In genomic region chr9:56832900-56833299, GRCm38 (mm10) we compare ENCODE assay signal across 13 mouse cellular contexts. TPM values are rescaled to one million over a fixed set of nuclear protein-coding genes. Genes with fewer than 3 reads are reported as not detected.
DNase-seq lines count a peak whose midpoint lies in the region; ATAC-seq and TF ChIP-seq lines count a peak whose summit lies in the region.
"Had no signal": no experiment of that assay in that cellular context is flagged by ENCODE, and none has a peak within 500 bp of the region (broad histone marks: within the 10 kb centered on the region; RNA-seq: fewer than 3 reads in every experiment).

No protein-coding gene starts in this region.

- no peak overlapping the region for H3K9ac ChIP-seq in heart, embryonic 11.5 days (ENCODE audit: low read depth, low read length)
- H3K9ac ChIP-seq: limb, embryonic 13.5 days had no signal

- H3K27me3 ChIP-seq in heart, embryonic 11.5 days (ENCODE audit: control insufficient read depth, insufficient read depth, low read length) = peaks cover 11% of the 10 kb centered on the region

- peak overlapping the region; percentile 39 for H3K4me2 ChIP-seq in heart, embryonic 11.5 days
- H3K4me2 ChIP-seq: limb, embryonic 13.5 days had no signal

- no peak for TF ChIP-seq POLR2A in lung, adult 2 months (IDR thresholded peaks at IDR 0.05; ENCODE audit: borderline replicate concordance, extremely low read depth, low read depth, low read length)

- WGBS in heart, embryonic 11.5 days (ENCODE audit: insufficient replicate concordance) = 13% methylated on average over 6 of the region's 6 CpGs
- WGBS in lung, adult 2 months = 21% methylated on average over 6 of the region's 6 CpGs

- H3K9me3 ChIP-seq in heart, embryonic 11.5 days (replicated peaks; ENCODE audit: control insufficient read depth, low read length) = no peaks in the 10 kb centered on the region
- H3K9me3 ChIP-seq: limb, embryonic 13.5 days had no signal

- no peak for DNase-seq in heart, postnatal 14 days
- peak; percentile 7 for DNase-seq in lung, postnatal 14 days
- no peak for DNase-seq in lung, adult 2 months
- DNase-seq in heart, postnatal 10 days = peak; percentile 30 to 45
- DNase-seq in right cerebral cortex, postnatal 25 days = peak; percentile 24
- DNase-seq in cerebellum, adult 9-10 months = no peak
- DNase-seq: adrenal gland, adult 8-10 months; kidney, adult 9 months had no signal

- intact Hi-C loops in heart, postnatal 14 days (cut with DNase I) = no loop called here
- intact Hi-C loops in heart, postnatal 10 days (cut with DNase I) = no loop called here

- H3K27ac ChIP-seq in heart, embryonic 11.5 days (ENCODE audit: low read depth, low read length) = 0 out of 2 replicates have a peak overlapping the region, but pooled peaks have one; percentile 6
- H3K27ac ChIP-seq: heart, adult 2 months; limb, embryonic 13.5 days had no signal

- no peak for TF ChIP-seq CTCF in lung, adult 2 months (IDR thresholded peaks at IDR 0.05; ENCODE audit: insufficient read depth, low read length)

- H3K4me3 ChIP-seq in heart, embryonic 11.5 days (ENCODE audit: low read depth, low read length) = no peak overlapping the region
- no peak overlapping the region for H3K4me3 ChIP-seq in lung, adult 2 months (replicated peaks; ENCODE audit: extremely low read depth, low read depth, low read length)
- H3K4me3 ChIP-seq: erythroblast, embryonic 14.5 days; heart, adult 2 months; limb, embryonic 13.5 days had no signal

- no peak for ATAC-seq in heart, embryonic 11.5 days (replicated peaks; ENCODE audit: insufficient number of reproducible peaks, low FRiP score, low TSS enrichment)
- ATAC-seq: Patski had no signal

- no peaks in the 10 kb centered on the region for H3K36me3 ChIP-seq in heart, embryonic 11.5 days (ENCODE audit: control insufficient read depth, insufficient read depth, low read length)
- H3K36me3 ChIP-seq: limb, embryonic 13.5 days had no signal

- H3K4me1 ChIP-seq in heart, embryonic 11.5 days (ENCODE audit: control insufficient read depth, insufficient read depth, low read length) = peaks cover 34% of the 10 kb centered on the region
- no peaks in the 10 kb centered on the region for H3K4me1 ChIP-seq in lung, adult 2 months (ENCODE audit: control insufficient read depth, insufficient read depth, low read length)

RNA-seq across cellular contexts. Expression of gene Odf3l1, which starts 31.6 kb away (rescaled TPM):
- 0.82 and 0.87 TPM in 2 replicates for polyA plus RNA-seq in heart, embryonic 11.5 days (2014; fragmentation: Nextera tagmentation; extraction: Ambion mirVana)
- total RNA-seq in heart, postnatal 14 days (2021) = not detected
- 1.7 and 1.8 TPM in 2 replicates for polyA plus RNA-seq in lung, adult 2 months (2012; rRNA removed)
- total RNA-seq in heart, postnatal 10 days (2021) = under 1 TPM in 1 of 2 experiments, not detected in 1; 0.32 TPM
- total RNA-seq: heart, adult 2 months had no signal
- polyA plus RNA-seq: erythroblast, embryonic 14.5 days; Patski had no signal

RNA-seq across cellular contexts. Expression of gene Cspg4, which starts 31.9 kb away (rescaled TPM):
- polyA plus RNA-seq in heart, embryonic 11.5 days (2014; fragmentation: Nextera tagmentation; extraction: Ambion mirVana) = 18.6 and 22.0 TPM in 2 replicates
- 10 to 100 TPM; 26.1 to 28.4 TPM for total RNA-seq in heart, postnatal 14 days (2021)
- 19.5 and 21.2 TPM in 2 replicates for polyA plus RNA-seq in lung, adult 2 months (2012; rRNA removed)
- 10 to 100 TPM; 42.6 to 43.4 TPM for total RNA-seq in heart, postnatal 10 days (2021)
- polyA plus RNA-seq: erythroblast, embryonic 14.5 days had no signal

RNA-seq across cellular contexts. Expression of gene Lingo1, which starts 36.6 kb away (rescaled TPM):
- 2.2 and 2.4 TPM in 2 replicates for polyA plus RNA-seq in heart, embryonic 11.5 days (2014; fragmentation: Nextera tagmentation; extraction: Ambion mirVana)
- total RNA-seq in heart, postnatal 14 days (2021) = 1 to 10 TPM; 1.4 TPM
- polyA plus RNA-seq in lung, adult 2 months (2012; rRNA removed) = 4.4 and 6.8 TPM in 2 replicates
- total RNA-seq in heart, postnatal 10 days (2021) = 1 to 10 TPM; 2.1 to 2.3 TPM
- polyA plus RNA-seq: erythroblast, embryonic 14.5 days had no signal

Comparison
In these comparisons a context has a peak if more than half of its experiments do, and no peak if none do; other contexts are left out.
1. DNase-seq: peak in lung, postnatal 14 days (single experiment), heart, postnatal 10 days (2 of 2) and right cerebral cortex, postnatal 25 days (single experiment); none in heart, postnatal 14 days (0 of 2), lung, adult 2 months (single experiment) and cerebellum, adult 9-10 months (single experiment).